Mouse (Mus musculus): ENCODE results near the gene Gna15. TPM values are rescaled to one million over a fixed set of nuclear protein-coding genes. Genes with fewer than 3 reads are reported as not detected.
A peak's percentile ranks its signal among the peaks of the same experiment; 100 is the strongest.

Gna15 gene
- polyA plus RNA-seq, 1 experiment from 2014 or later = 1.9 TPM

- Histone ChIP-seq H3K27me3 (no peaks in the 10 kb centered on the region), H3K4me3 (no peak overlapping the region), H3K9me3 (no peaks in the 10 kb centered on the region), H3K36me3 (peaks cover 50% of the 10 kb centered on the region), H3K27ac (no peak overlapping the region), H3K9ac (no peak overlapping the region), H3K4me2 (replicated peaks) (no peak overlapping the region), H3K4me1 (peaks cover 26% of the 10 kb centered on the region)
- ATAC-seq (ENCODE audit: low FRiP score, low read depth) = no peak
- WGBS = 76% methylated on average over 3 of the region's 3 CpGs
These were observed 14.5 kb upstream of the Gna15 start for GRCm38 (mm10) chr10:81538321-81539048.

DNA sequence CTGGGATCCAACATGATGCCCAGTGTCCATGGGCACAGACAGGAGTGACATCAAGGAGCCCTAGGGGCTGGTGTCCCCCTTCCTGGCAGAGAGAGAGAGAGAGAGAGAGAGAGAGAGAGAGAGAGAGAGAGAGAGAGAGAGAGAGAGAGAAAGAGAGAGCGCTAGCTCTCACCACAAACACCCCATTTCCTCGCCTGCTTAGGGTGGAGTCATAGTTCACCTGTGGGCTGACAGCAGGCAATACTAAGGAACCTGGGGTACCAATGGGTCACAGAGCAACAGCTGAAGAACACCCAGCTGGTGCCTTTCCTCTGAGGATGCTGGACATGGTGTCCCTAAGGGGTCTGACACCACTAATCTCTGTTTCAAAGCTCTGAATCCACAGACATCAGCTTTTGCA is 13.4 kb upstream of the Gna15 start:
- Histone ChIP-seq H3K4me2 (replicated peaks) (no peak overlapping the region), H3K36me3 (peaks cover 57% of the 10 kb centered on the region), H3K27ac (no peak overlapping the region), H3K27me3 (no peaks in the 10 kb centered on the region), H3K4me3 (no peak overlapping the region), H3K4me1 (peaks cover 15% of the 10 kb centered on the region), H3K9me3 (no peaks in the 10 kb centered on the region), H3K9ac (no peak overlapping the region)
- 77% methylated on average over 2 of the region's 2 CpGs for WGBS
- ATAC-seq (ENCODE audit: low FRiP score, low read depth) = no peak

- no peak for ATAC-seq (ENCODE audit: low FRiP score, low read depth)
- H3K4me2 ChIP-seq (replicated peaks) = no peak overlapping the region
- H3K4me3 ChIP-seq = no peak overlapping the region
- peaks cover 8% of the 10 kb centered on the region for H3K4me1 ChIP-seq
- 78% methylated on average over 6 of the region's 6 CpGs for WGBS
- no peak overlapping the region for H3K27ac ChIP-seq
- no peak overlapping the region for H3K9ac ChIP-seq
- H3K9me3 ChIP-seq = no peaks in the 10 kb centered on the region
- H3K36me3 ChIP-seq = peaks cover 62% of the 10 kb centered on the region
- no peaks in the 10 kb centered on the region for H3K27me3 ChIP-seq
These were observed 12.7 kb upstream of the Gna15 start for GRCm38 (mm10) chr10:81536734-81537133.

DNA sequence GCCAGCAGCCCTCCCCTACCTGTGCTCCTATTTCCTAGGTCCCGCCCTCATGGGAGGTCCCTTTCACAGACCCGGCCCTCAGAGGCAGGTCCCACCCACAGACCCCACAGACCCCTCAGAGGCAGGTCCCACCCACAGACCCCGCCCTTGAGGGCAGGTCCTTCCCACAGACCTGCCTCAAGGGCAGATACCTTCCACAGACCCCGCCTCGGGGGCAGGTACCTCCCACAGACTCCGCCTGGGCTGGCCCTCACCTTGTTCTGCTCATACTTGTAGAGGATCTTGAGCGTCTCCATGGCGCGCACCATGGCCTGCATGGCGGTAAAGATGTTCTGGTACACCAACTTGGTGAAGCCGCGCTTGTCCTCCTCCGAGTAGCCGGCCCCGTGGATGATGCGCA is 10.8 kb upstream of the Gna15 start:
- Histone ChIP-seq H3K9ac (no peak overlapping the region), H3K4me2 (replicated peaks) (no peak overlapping the region), H3K9me3 (no peaks in the 10 kb centered on the region), H3K4me1 (0 out of 2 replicates have a peak, but pooled peaks cover 5% of the 10 kb centered on the region), H3K27me3 (no peaks in the 10 kb centered on the region), H3K36me3 (peaks cover 72% of the 10 kb centered on the region), H3K27ac (no peak overlapping the region), H3K4me3 (no peak overlapping the region)
- no peak for ATAC-seq (ENCODE audit: low FRiP score, low read depth)
- 60% methylated on average over 16 of the region's 16 CpGs for WGBS

GRCm38 (mm10) chr10:81526779-81527178 is 2.8 kb upstream of the Gna15 start:
- 15% methylated on average over 14 of the region's 14 CpGs for WGBS
- Histone ChIP-seq H3K4me2 (replicated peaks) (no peak overlapping the region), H3K9me3 (no peaks in the 10 kb centered on the region), H3K9ac (no peak overlapping the region), H3K27ac (no peak overlapping the region), H3K4me1 (no peaks in the 10 kb centered on the region), H3K27me3 (peaks cover 23% of the 10 kb centered on the region), H3K36me3 (peaks cover 40% of the 10 kb centered on the region), H3K4me3 (no peak overlapping the region)
- ATAC-seq (ENCODE audit: low FRiP score, low read depth) = peak; percentile 19

GRCm38 (mm10) chr10:81525017-81525694 is 1.1 kb upstream of the Gna15 start:
- WGBS = 57% methylated on average over 12 of the region's 13 CpGs
- Histone ChIP-seq H3K9ac (no peak overlapping the region), H3K27me3 (peaks cover 23% of the 10 kb centered on the region), H3K4me2 (replicated peaks) (no peak overlapping the region), H3K27ac (no peak overlapping the region), H3K4me3 (no peak overlapping the region), H3K9me3 (no peaks in the 10 kb centered on the region), H3K4me1 (no peaks in the 10 kb centered on the region), H3K36me3 (peaks cover 24% of the 10 kb centered on the region)
- no peak for ATAC-seq (ENCODE audit: low FRiP score, low read depth)

DNA sequence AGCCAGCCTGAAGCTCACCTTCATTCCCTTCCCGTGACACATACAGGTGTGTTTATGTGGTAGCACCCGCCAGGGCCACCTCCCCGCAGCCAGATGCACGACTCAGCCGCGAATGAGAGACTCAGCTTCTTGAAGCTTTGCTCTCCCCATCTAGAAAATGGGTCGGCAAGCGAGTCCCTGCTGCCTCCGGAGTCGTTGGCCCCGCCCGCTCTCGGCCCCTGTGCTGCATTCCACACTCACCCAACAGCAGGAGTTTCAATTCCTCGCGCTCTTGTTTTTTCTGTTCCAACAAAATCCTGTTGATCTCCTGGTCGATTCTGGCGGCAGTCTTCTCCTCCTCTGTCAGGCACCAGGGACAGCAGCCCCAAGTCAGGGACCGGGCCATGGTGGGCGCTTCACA is 455 bp downstream of the Gna15 start:
- H3K4me1 ChIP-seq = no peaks in the 10 kb centered on the region
- H3K4me3 ChIP-seq = 0 out of 2 replicates have a peak overlapping the region, but pooled peaks have one; percentile 1
- H3K4me2 ChIP-seq (replicated peaks) = peak overlapping the region; percentile 42
- H3K27me3 ChIP-seq = peaks cover 23% of the 10 kb centered on the region
- H3K9me3 ChIP-seq = no peaks in the 10 kb centered on the region
- WGBS = 15% methylated on average over 19 of the region's 19 CpGs
- peaks cover 8% of the 10 kb centered on the region for H3K36me3 ChIP-seq
- no peak for ATAC-seq (ENCODE audit: low FRiP score, low read depth)
- H3K27ac ChIP-seq = no peak overlapping the region
- peak overlapping the region; percentile 51 for H3K9ac ChIP-seq

DNA sequence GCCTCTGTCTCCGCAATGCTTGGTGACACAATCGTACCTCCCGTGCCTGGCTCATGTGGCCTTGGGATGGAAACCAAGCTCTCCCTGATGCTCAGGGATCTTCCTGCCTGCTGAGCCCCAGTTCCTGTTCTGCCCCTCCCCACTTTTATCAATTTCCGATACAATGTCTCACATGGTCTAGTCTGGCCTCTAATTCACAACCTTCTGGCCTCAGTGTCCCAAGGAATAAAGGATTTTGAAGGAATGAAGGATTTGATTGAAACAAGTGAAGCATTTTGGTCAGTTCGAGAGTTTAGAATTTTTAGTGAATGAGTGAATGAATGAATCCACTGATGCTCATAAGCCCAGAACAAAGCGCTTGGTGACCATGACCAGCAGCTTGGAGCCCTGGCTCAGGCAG is 883 bp downstream of the Gna15 start:
- H3K27ac ChIP-seq = no peak overlapping the region
- no peak for ATAC-seq (ENCODE audit: low FRiP score, low read depth)
- H3K4me2 ChIP-seq (replicated peaks) = peak overlapping the region; percentile 42
- peaks cover 23% of the 10 kb centered on the region for H3K27me3 ChIP-seq
- H3K4me1 ChIP-seq = no peaks in the 10 kb centered on the region
- no peaks in the 10 kb centered on the region for H3K9me3 ChIP-seq
- H3K36me3 ChIP-seq = peaks cover 5% of the 10 kb centered on the region; the same call in 1 of the 2 replicates
- WGBS = 78% methylated on average over 6 of the region's 6 CpGs
- no peak overlapping the region for H3K9ac ChIP-seq
- no peak overlapping the region for H3K4me3 ChIP-seq

DNA sequence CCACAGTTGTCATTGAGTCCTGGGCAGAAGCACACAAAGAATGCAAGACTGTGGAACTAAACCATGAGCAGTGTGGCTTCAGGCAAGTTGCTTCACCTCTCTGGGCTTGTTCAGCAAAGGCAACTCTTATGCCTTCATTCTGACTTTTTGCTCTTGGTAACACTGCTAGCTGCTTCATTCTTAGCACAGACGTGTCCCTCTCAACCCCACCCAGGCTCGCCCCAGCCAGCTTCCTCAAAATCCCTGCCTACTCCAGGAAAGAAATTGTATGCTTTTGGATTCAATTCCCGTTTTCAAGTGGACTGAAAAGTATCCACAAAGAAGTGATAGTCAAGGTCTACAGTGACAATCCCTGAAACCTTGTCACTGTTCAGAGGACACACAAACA is 4.1 kb downstream of the Gna15 start:
- no peaks in the 10 kb centered on the region for H3K36me3 ChIP-seq
- H3K27ac ChIP-seq = no peak overlapping the region
- no peaks in the 10 kb centered on the region for H3K4me1 ChIP-seq
- H3K27me3 ChIP-seq = peaks cover 25% of the 10 kb centered on the region
- no peak overlapping the region for H3K9ac ChIP-seq
- no peak for ATAC-seq (ENCODE audit: low FRiP score, low read depth)
- 75% methylated on average over 3 of the region's 3 CpGs for WGBS
- no peaks in the 10 kb centered on the region for H3K9me3 ChIP-seq
- no peak overlapping the region for H3K4me3 ChIP-seq
- no peak overlapping the region for H3K4me2 ChIP-seq (replicated peaks)

- Histone ChIP-seq H3K9me3 (no peaks in the 10 kb centered on the region), H3K27ac (no peak overlapping the region)
These were observed 4.6 kb downstream of the Gna15 start for GRCm38 (mm10) chr10:81519227-81519977.

GRCm38 (mm10) chr10:81518546-81518945 is 5.5 kb downstream of the Gna15 start:
- H3K9me3 ChIP-seq = no peaks in the 10 kb centered on the region
- H3K4me3 ChIP-seq = no peak overlapping the region
- no peaks in the 10 kb centered on the region for H3K36me3 ChIP-seq
- peaks cover 11% of the 10 kb centered on the region for H3K27me3 ChIP-seq
- WGBS = 13% methylated on average over 4 of the region's 4 CpGs
- ATAC-seq (ENCODE audit: low FRiP score, low read depth) = no peak; the same call in 1 of the 2 replicates
- no peak overlapping the region for H3K4me2 ChIP-seq (replicated peaks)
- no peaks in the 10 kb centered on the region for H3K4me1 ChIP-seq
- no peak overlapping the region for H3K27ac ChIP-seq
- no peak overlapping the region for H3K9ac ChIP-seq

More at GRCm38 (mm10) chr10:81519227-81519977, 4.6 kb downstream of the Gna15 start:
- no peak overlapping the region for H3K9ac ChIP-seq
- no peaks in the 10 kb centered on the region for H3K36me3 ChIP-seq
- no peak overlapping the region for H3K4me2 ChIP-seq (replicated peaks)
- H3K4me3 ChIP-seq = no peak overlapping the region
- ATAC-seq (ENCODE audit: low FRiP score, low read depth) = no peak
- H3K27me3 ChIP-seq = peaks cover 20% of the 10 kb centered on the region
- H3K4me1 ChIP-seq = no peaks in the 10 kb centered on the region
- WGBS = 85% methylated on average over 6 of the region's 6 CpGs

DNA sequence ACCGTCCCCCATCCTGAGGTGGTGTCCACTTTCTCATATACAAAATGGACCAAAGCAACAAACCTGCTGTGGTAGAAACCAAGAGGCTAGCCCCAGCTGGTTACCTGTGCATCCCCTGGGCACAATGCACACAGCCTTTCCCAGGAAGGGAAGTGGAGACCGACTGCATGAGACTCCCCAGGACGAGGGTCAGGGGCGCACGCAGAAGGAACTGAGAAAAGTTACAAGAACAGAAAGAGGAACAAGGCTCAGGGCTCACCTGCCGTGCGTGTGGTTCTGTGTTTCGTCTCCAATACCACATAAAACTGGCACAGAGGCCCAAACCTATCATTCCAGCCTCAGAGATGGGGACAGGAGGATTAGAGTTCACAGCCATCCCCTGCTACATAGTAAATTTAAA is 6.8 kb downstream of the Gna15 start:
- Histone ChIP-seq H3K27me3 (peaks cover 14% of the 10 kb centered on the region), H3K4me3 (no peak overlapping the region), H3K27ac (no peak overlapping the region), H3K4me2 (replicated peaks) (no peak overlapping the region), H3K36me3 (no peaks in the 10 kb centered on the region), H3K9ac (no peak overlapping the region), H3K9me3 (no peaks in the 10 kb centered on the region), H3K4me1 (no peaks in the 10 kb centered on the region)
- WGBS = 51% methylated on average over 8 of the region's 8 CpGs
- ATAC-seq (ENCODE audit: low FRiP score, low read depth) = no peak

Data from limb, embryonic 13.5 days (tissue).